Mouse (Mus musculus) cerebral cortex, adult 2 months (tissue): ENCODE results near the gene Mxi1.

ENCODE experiments used
- WGBS: fragments of 180-500 bp; shearing (Covaris S2); methylation state at CpG from one replicate; pipeline ENCODE4 v1.1.7; 2018; 5-methylcytosine and 5-hydroxymethylcytosine counted together

The Mxi1 gene

DNA sequence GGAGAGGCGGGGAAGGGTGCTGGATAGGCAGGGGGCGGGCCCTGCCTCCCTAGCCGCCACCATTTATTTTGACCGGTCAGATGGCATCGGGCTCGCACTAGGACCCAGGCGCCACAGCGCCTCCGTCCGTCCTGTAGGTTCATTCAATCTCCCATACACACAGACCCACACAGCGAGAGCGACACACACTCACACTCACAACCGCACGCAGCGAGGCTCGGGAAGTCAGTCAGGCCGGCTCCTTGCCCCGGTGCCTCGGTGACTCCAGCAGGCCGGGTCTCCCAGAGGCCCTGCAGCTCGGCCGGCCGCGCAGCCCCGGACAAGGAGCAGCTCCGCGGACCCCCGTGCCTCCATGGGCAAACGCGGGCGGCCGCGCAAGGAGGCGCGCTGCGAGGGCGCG, at the start of gene Mxi1:
Mxi1 (plus strand) TSS at position 171 of the 400 bp plus-strand sequence.
- WGBS: under 1% methylated on average over 38 of the region's 38 CpGs

DNA sequence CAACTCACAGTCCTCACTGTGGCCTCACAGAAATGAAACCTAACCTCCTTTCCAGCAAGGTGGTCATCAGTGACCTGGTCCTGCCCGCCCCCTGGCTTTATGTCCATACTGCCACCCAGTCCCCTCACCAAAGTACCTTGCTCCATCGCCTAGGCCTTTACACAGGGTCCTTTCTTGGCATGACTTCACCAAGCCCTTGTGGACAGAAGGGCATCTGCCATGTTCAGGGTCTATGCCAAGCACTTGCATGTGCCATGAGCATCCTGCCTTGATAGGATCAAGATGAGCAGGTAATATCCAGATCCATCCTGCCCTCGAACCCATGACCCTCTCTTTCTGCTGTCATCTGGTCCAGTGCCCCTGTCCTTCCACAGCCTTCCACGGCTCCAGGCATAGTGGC, 49.5 kb upstream of the Mxi1 start:
- WGBS: 94% methylated on average over 4 of the region's 4 CpGs

DNA sequence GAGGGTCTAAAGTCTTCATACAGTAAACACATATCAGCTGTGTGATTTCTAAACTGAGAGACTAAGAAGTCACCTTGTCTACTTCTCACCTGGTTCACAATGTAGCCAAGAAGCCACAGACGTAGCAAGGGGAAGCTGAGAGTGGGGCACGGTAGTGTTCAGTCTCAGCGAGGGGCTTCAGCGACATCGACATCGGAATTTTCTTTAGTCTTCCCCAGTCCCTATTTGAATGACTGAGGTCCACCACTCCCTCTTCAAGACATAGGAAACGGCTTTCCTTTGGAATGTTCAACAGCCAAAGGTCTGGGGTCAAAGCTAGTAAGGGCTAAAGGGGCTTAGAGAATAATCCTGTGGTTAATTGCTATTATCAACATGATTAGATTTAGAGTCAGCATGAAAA, 48.3 kb upstream of the Mxi1 start:
- 91% methylated on average over 7 of the region's 7 CpGs for WGBS

- WGBS: 57% methylated on average over 23 of the region's 23 CpGs
Measured at GRCm38 (mm10) chr19:53263859-53264733, 46.2 kb upstream of the Mxi1 start.

DNA sequence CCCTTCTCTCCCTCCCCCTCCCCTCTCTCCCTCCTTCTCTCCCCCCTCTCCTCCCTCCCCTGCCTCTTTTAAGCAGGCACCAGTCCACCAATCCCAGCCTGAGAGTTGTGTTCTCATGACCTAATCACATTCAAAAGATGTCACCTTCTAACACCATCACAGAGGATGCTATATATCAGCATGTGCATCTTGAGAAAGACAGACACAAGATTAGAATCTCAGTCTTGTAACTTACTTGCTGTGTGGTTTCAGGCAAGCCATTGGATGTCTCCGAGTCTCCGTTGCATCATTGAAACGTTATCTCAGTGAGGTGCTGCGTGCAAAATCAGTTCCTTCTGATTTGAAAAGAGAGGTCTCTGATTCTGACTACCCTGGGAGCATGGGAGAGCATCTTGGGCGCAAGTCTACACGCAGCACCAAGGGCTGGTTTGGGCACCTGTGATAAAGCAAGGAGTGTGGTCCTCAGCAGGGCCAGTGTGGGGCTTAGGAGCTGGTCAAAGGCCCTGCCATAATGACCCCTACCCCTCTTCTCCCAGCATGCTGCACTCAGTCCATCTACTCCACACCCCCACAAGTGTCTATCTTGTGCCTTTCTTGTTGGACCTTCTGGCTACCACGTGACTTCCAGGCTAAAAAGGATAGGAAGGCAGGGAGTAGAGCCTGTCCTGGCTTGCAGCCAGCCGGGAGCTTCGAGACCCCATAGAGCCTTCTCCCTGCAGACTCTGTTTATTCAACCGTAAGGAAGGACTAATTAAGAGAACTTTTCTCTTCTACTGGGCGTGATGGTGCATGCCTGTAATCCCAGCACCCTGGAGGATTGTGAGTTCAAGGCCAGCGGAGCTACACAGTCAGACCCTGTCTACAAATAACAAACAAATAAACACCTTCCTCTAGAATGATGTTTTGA, 45.2 kb upstream of the Mxi1 start:
- 65% methylated on average over 12 of the region's 12 CpGs for WGBS

GRCm38 (mm10) chr19:53267305-53267704, 43.0 kb upstream of the Mxi1 start:
- WGBS: 91% methylated on average over 9 of the region's 9 CpGs

GRCm38 (mm10) chr19:53273055-53273722, 37.1 kb upstream of the Mxi1 start:
- WGBS: 78% methylated on average over 17 of the region's 17 CpGs

DNA sequence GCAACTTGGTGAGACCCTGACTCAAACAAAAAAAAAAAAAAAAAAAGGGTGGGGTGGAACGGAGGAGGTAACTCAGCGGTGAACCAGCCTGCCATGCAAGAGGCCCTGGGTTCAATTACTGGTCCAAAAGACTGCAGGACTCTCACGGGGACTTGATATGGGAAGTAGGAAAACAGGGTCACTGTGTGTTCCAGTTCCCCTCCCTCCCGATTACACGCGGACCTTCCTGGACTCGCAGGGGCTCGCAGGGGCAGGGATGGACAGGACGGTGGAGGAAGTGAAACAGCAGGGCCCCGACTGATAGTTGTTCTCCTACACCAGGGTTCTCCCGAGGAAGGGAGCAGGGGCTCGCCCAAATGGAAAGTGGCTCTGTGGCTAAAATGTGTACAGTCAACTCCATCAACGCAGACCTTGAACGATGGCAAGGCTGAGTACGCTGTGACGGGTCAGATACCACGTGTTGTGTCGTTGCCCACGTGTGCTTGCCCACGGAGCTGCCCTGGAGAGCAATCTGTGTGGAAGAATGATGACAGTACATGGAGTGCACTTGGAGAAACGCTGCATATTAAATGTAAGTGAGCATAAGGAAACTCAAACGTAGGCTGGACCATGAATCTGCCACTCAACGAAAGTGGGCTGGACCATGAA, 36.4 kb upstream of the Mxi1 start:
- 82% methylated on average over 23 of the region's 23 CpGs for WGBS

- 74% methylated on average over 3 of the region's 3 CpGs for WGBS
Measured at GRCm38 (mm10) chr19:53275204-53275603, 35.1 kb upstream of the Mxi1 start.

GRCm38 (mm10) chr19:53276902-53277707, 33.2 kb upstream of the Mxi1 start:
- 86% methylated on average over 19 of the region's 19 CpGs for WGBS

DNA sequence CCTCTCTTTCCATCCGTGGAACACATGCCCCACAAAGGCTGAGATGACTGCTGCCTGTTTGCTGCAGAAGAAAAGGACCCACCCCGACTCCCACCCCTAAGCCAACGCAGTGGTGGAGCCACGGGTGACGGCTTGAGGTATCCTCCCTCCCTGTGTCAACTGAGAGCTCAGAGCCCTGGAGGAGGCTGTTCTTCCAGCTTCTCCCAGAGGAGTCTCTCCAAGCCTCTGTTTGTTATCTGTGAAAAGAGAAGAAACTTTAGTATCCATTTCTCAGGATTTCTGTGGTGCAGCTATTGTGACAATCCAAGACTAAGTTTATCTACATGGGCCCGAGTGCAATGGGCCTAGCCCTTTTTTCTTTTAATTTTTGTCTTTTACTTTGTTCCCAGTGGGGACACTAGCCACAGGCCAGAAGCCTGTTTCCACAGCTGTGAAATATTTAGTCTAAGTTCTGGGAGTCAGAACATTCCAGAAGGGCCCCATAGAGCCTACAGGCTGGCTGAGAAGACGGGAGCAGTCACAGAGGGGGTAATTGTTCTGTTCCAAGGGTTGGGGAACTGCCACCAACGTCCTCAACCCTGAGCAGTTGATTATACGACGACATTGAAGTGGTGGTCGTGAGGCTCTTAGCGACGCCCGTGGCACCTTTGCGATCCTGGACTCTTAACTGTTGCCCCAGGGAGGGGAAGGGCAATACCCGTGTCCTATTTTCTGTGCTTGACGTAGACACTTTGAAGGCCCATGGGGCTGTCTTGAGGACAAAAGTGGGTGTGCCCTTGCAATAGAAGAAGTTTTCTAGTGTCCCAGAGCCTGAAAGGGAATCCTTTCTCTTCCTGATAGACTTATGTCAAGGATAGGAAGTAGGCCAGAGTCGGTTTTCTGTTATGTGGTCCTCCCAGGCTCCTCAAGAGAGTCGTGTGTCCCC, 31.6 kb upstream of the Mxi1 start:
- 78% methylated on average over 19 of the region's 19 CpGs for WGBS

GRCm38 (mm10) chr19:53280254-53280653, 30.1 kb upstream of the Mxi1 start:
- 93% methylated on average over 8 of the region's 8 CpGs for WGBS

DNA sequence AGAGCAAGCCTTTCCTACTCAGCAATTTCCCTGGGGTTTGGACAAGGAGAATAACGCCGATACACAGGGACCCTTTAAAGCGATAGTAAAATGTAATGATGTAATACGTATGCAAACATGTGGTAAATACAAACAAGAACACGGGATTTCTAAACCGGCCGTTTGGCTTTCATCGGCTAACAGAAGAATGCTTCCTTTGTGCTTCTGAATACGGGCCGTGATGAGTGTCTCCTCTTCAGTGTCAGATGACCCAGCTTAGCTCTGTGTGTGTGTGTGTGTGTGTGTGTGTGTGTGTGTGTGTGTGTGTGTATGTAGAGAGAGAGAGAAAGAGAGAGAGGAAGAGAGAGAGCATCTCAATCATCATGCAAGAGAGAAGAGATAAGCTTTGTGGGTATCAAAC, 27.7 kb upstream of the Mxi1 start:
- WGBS: 70% methylated on average over 10 of the region's 10 CpGs

GRCm38 (mm10) chr19:53283742-53284141, 26.6 kb upstream of the Mxi1 start:
- 92% methylated on average over 7 of the region's 7 CpGs for WGBS

DNA sequence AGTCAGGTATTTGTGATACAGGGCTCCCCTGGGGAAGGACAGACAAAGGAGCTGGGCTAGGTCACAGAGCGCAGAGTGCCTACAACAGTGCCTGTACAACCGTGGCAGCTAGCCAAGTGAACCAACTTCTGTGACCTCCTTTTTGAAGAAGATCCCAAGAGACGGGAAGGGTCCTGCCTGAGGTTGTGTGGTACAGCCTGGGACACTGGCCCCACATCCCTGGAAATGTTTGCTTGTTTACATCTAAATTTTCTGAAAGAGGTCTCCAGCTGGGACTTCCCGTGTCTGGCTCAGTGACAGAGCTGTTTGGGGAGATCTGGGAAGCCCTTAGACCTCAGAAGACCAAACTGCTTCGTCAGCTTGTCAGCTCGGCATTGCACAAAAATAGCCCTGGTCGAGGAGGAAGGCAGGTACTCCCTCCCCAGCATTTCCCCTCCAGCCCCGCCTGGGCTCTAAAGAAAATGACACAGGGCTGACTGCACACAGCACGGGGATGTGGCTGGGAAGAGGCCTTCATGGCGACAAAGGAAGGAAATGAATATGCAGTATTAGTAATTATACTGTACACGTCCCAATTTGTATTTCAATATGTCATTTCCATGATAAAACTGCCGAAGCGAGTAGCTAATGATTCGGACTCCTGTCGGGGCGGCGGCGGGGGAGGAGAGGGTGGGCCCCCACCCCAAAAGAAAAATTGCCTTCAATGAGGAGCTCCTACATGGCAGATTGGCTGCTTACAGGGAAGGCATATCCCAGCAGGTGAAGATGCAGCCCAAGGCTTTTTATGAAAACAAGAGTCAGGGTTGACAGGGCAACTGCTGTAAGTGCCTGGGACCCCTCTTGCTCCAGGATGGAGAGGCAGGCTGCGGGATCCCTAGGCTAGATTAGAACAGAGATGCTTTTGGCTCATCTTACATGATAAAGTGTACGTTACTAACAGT, 25.8 kb upstream of the Mxi1 start:
- WGBS: 39% methylated on average over 20 of the region's 20 CpGs

DNA sequence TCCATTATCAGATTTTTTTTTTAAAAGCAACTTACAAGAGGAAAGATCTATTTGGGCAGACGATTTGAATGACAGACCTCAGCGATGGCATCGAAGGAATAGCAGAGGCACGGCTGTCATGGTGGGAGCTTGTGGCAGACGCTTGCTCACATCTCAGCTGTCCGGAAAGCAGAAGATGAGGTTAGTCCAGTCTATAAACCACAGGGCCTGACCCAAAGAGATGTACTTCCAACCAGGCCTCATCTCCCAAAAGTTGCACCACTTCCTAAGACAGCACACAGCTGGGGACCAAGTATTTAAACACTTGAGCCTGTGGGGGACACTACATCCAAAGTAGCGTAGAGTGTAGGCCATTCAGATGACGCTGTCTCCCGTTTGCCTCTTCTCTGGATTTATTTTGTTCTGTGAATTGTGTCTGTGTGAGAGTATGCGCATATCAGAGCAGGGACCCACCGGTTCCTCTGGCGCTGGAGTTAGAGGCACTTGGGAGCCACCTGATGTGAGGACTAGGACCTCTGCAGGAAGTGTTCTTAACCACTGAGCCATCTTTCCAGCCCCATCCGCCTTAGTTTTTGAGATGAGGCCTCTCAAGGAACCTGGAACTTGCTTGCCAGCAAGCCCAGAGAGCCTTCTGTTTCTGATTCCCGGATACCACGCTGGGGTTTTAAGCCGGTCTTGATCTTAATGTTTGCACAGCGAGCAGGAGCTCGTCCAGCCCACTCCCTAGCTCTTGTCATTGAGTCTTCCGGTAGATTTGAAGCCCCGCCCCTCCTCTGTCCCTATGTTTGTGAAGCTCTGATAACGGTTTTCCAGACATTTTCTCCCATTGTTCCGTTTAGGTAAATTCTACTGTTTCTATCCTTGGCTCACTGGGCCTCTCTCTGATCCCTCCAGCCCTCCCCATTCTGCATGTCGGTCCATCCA, 13.7 kb upstream of the Mxi1 start:
- 81% methylated on average over 23 of the region's 23 CpGs for WGBS

GRCm38 (mm10) chr19:53299156-53299828, 11.0 kb upstream of the Mxi1 start:
- WGBS: 74% methylated on average over 17 of the region's 17 CpGs
